Mouse (Mus musculus): ENCODE measurements around the gene Tcea3. TPM values are rescaled to one million over a fixed set of nuclear protein-coding genes. Genes with fewer than 3 reads are reported as not detected.

Tcea3 gene
- polyA plus RNA-seq, 1 experiment from 2014 or later, result 22.9 TPM

DNA sequence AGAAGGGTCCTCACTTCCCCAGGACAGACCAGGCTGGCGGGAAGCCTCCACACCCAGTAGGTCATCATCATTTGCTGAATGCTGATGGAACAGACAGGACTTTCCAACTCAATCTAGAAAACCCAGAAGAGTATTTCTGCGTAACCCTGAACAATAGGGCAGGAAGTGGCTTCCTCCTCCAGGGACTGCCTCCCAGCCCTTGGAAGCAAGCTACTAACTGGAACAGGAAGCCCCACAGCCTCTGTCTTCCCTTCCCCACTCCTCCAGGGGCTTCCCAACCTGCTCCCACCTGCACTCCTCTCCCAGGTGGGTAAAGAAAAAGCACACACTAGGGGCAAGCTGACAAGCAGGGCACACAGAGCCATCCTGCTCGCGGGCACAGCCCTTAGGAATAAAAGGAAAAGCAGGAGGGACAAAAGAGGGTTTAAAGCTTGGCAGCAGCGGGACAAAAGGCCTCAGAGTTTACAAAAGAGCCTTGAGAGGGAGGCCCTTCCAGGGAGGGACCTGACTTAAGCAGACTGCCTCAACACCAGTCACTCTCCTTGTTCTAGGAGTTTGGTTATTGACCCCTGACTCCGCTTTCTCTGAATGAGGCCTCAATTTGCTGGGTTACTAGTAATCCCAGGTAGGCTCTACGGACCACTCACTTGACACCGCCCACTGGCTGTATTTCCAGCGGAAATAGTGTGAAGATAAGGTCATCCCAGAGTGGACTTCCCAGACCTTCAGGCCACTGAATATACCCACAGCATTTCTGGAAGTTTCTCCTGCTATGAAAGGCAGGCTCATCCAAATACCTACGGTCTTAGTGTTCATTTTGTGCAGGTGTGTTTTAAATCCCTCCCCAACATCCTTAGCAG lies 35.3 kb downstream of the Tcea3 start:
- H3K36me3 ChIP-seq (ENCODE audit: control insufficient read depth, insufficient read depth, low read length), result peaks cover 5% of the 10 kb centered on the region
- peak overlapping the region; percentile 64 for H3K9ac ChIP-seq (ENCODE audit: low read length)
- 29% methylated on average over 10 of the region's 10 CpGs for whole genome bisulfite sequencing
- no peak for ATAC-seq (ENCODE audit: low read depth)
- no peaks in the 10 kb centered on the region for H3K27me3 ChIP-seq (ENCODE audit: control insufficient read depth, insufficient read depth, low read depth, low read length)
- H3K4me2 ChIP-seq (ENCODE audit: low read depth, low read length), result peak overlapping the region; percentile 35
- H3K4me3 ChIP-seq (ENCODE audit: low read length), result no peak overlapping the region; the same call in 1 of the 2 replicates
- H3K9me3 ChIP-seq (ENCODE audit: control insufficient read depth, low read length), result no peaks in the 10 kb centered on the region
- peaks cover 35% of the 10 kb centered on the region for H3K4me1 ChIP-seq (replicated peaks; ENCODE audit: control insufficient read depth, insufficient read depth, low read length)
- H3K27ac ChIP-seq (ENCODE audit: low read length), result peak overlapping the region; percentile 99

DNA sequence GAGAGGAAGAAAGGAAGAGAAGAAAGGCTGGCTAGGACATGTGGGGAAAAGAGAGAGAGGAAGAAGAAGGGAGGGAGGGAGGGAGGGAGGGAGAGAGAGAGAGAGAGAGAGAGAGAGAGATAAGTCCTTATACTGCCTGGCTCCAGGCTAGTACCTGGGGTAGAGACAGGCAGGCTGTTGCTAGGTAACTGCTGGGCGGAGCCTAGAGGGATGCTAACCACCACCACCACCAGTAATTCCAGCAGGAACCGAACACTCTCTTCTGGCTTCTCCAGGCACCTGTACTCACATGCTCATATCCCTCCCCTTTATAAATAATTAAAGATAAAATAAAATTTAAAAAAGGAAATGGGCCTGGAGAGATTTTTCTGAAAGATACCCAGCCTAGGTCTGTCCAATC lies 36.3 kb downstream of the Tcea3 start:
- Histone ChIP-seq H3K27ac (ENCODE audit: low read length) (peak overlapping the region; percentile 99), H3K4me2 (ENCODE audit: low read depth, low read length) (peak overlapping the region; percentile 86; the same call in 1 of the 2 replicates), H3K4me1 (replicated peaks; ENCODE audit: control insufficient read depth, insufficient read depth, low read length) (peaks cover 35% of the 10 kb centered on the region), H3K4me3 (ENCODE audit: low read length) (no peak overlapping the region), H3K9ac (ENCODE audit: low read length) (no peak overlapping the region; the same call in 1 of the 2 replicates), H3K27me3 (ENCODE audit: control insufficient read depth, insufficient read depth, low read depth, low read length) (no peaks in the 10 kb centered on the region), H3K36me3 (ENCODE audit: control insufficient read depth, insufficient read depth, low read length) (peaks cover 13% of the 10 kb centered on the region), H3K9me3 (ENCODE audit: control insufficient read depth, low read length) (peaks cover 3% of the 10 kb centered on the region; the same call in 1 of the 2 replicates)
- no peak for ATAC-seq (ENCODE audit: low read depth)
- 34% methylated on average over 2 of the region's 2 CpGs for WGBS

DNA sequence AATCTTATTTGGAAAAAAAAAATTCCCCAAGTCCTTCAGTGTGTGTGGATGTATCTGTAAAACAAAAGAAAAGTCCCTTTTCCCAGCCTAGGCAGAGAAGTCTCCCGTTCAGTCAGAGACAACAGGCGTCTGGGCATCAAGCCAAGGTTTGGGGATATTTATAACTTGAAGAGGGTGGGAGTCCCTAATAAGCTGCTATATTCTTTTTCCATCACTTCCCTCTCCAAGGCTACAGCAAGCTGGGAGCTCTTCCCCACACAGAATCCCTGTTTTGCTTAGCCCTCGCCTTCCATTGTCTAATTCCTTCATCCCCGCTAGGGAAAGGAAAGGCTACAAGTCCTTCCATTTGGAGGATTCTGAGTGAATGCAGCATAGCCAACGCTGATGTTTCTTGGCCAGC lies 36.9 kb downstream of the Tcea3 start, which contains the start of gene Zfp46:
Gene Zfp46 (plus strand): TSS at position 229 of the 400 bp plus-strand sequence.
- Histone ChIP-seq H3K4me2 (ENCODE audit: low read depth, low read length) (peak within 1 kb of the TSS; percentile 86), H3K27ac (ENCODE audit: low read length) (peak within 1 kb of the TSS; percentile 99), H3K9ac (ENCODE audit: low read length) (peak within 1 kb of the TSS; percentile 77), H3K4me1 (replicated peaks; ENCODE audit: control insufficient read depth, insufficient read depth, low read length) (peaks cover 35% of the 10 kb centered on the region), H3K36me3 (ENCODE audit: control insufficient read depth, insufficient read depth, low read length) (peaks cover 19% of the 10 kb centered on the region), H3K9me3 (ENCODE audit: control insufficient read depth, low read length) (peaks cover 3% of the 10 kb centered on the region; the same call in 1 of the 2 replicates), H3K4me3 (ENCODE audit: low read length) (peak within 1 kb of the TSS; percentile 61), H3K27me3 (ENCODE audit: control insufficient read depth, insufficient read depth, low read depth, low read length) (no peaks in the 10 kb centered on the region)
- WGBS, result 17% methylated on average over 5 of the region's 5 CpGs
- peak; percentile 50 for ATAC-seq (ENCODE audit: low read depth)

DNA sequence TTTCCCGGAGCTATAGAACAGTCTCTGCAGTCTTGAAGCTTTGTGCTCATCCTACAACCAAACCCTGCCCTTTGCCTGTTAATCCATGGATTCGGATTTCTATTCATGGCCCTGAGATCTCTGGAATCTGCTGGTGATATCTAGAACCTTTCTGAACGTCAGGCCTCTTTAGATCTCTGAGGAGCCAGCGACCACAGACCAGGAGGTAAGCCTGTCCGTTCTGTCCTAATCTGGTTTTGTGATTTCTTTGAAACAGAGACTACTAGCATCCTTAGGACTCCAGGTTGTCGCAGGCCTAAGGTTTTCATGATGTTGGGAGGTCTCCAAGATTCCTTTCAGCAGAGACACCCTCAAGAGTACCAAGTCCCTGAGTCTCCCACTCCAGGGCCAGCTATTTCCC lies 37.4 kb downstream of the Tcea3 start:
- 0 out of 2 replicates have a peak, but pooled peaks have one; percentile 0 for ATAC-seq (ENCODE audit: low read depth)
- peaks cover 24% of the 10 kb centered on the region for H3K36me3 ChIP-seq (ENCODE audit: control insufficient read depth, insufficient read depth, low read length)
- H3K9me3 ChIP-seq (ENCODE audit: control insufficient read depth, low read length), result peaks cover 3% of the 10 kb centered on the region; the same call in 1 of the 2 replicates
- H3K4me1 ChIP-seq (replicated peaks; ENCODE audit: control insufficient read depth, insufficient read depth, low read length), result peaks cover 35% of the 10 kb centered on the region
- no peaks in the 10 kb centered on the region for H3K27me3 ChIP-seq (ENCODE audit: control insufficient read depth, insufficient read depth, low read depth, low read length)
- peak overlapping the region; percentile 86 for H3K4me2 ChIP-seq (ENCODE audit: low read depth, low read length)
- peak overlapping the region; percentile 77 for H3K9ac ChIP-seq (ENCODE audit: low read length)
- peak overlapping the region; percentile 99 for H3K27ac ChIP-seq (ENCODE audit: low read length)
- H3K4me3 ChIP-seq (ENCODE audit: low read length), result peak overlapping the region; percentile 61
- 16% methylated on average over 6 of the region's 6 CpGs for WGBS

DNA sequence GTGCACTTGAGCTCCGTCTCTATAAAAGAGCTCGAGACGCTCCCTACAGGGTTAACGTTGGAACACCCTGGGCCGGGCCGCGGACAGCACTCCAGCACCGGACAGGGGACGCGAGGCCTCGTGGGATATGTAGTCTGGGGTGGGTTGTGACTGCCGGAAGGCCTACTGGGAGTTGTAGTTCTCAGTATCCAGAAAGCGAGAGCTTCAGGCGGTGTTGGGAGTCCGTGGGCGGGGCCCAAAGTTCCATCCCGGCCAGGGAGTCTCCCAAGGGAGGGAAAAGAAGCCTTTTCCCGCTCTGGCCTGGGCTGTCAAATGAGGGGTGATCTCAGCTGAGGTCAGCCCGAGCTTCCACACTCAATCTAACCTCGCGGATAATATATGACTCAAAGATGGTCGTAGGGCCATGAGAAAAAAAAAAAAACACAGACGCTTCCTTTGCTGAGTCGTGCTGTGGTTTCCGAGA lies 37.9 kb downstream of the Tcea3 start:
- peak overlapping the region; percentile 99 for H3K27ac ChIP-seq (ENCODE audit: low read length)
- H3K36me3 ChIP-seq (ENCODE audit: control insufficient read depth, insufficient read depth, low read length), result peaks cover 28% of the 10 kb centered on the region
- peak overlapping the region; percentile 86 for H3K4me2 ChIP-seq (ENCODE audit: low read depth, low read length)
- WGBS, result under 1% methylated on average over 25 of the region's 25 CpGs
- peak overlapping the region; percentile 77 for H3K9ac ChIP-seq (ENCODE audit: low read length)
- peaks cover 35% of the 10 kb centered on the region for H3K4me1 ChIP-seq (replicated peaks; ENCODE audit: control insufficient read depth, insufficient read depth, low read length)
- ATAC-seq (ENCODE audit: low read depth), result peak; percentile 95
- H3K27me3 ChIP-seq (ENCODE audit: control insufficient read depth, insufficient read depth, low read depth, low read length), result no peaks in the 10 kb centered on the region
- peaks cover 3% of the 10 kb centered on the region; the same call in 1 of the 2 replicates for H3K9me3 ChIP-seq (ENCODE audit: control insufficient read depth, low read length)
- peak overlapping the region; percentile 61 for H3K4me3 ChIP-seq (ENCODE audit: low read length)

DNA sequence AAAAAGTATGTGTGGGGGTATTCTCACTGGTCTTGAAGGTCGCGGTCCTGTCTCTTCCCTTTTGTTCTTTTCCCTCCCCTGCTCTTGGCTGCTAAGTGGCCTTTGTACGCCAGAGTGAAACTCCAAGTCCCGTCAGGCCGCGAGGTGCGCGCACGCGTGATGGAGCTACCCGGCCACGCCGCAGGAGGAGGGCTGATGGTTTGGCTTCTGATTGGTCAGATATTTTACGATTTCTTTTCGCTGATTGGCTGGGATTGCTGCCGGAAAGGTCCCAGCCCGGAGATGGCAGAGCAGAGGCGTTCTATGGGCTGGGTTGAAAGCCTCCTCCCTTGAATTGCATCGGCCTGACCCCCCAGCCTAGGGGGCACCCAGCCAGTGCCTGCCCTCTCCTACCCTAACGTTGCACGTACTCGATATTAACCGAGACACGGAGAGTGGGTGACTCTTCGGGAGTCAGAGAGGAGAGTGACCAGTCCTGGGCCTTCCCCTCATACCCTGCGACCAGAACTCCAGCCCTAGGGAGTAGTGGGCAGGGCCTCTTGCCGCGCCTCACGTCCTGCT lies 38.4 kb downstream of the Tcea3 start:
- peak; percentile 86 for ATAC-seq (ENCODE audit: low read depth)
- Histone ChIP-seq H3K9ac (ENCODE audit: low read length) (peak overlapping the region; percentile 78), H3K27ac (ENCODE audit: low read length) (peak overlapping the region; percentile 99), H3K27me3 (ENCODE audit: control insufficient read depth, insufficient read depth, low read depth, low read length) (no peaks in the 10 kb centered on the region), H3K4me1 (replicated peaks; ENCODE audit: control insufficient read depth, insufficient read depth, low read length) (peaks cover 35% of the 10 kb centered on the region), H3K36me3 (ENCODE audit: control insufficient read depth, insufficient read depth, low read length) (peaks cover 34% of the 10 kb centered on the region), H3K4me3 (ENCODE audit: low read length) (peak overlapping the region; percentile 61), H3K9me3 (ENCODE audit: control insufficient read depth, low read length) (peaks cover 3% of the 10 kb centered on the region; the same call in 1 of the 2 replicates), H3K4me2 (ENCODE audit: low read depth, low read length) (peak overlapping the region; percentile 86)
- 0% methylated on average over 29 of the region's 29 CpGs for whole genome bisulfite sequencing

DNA sequence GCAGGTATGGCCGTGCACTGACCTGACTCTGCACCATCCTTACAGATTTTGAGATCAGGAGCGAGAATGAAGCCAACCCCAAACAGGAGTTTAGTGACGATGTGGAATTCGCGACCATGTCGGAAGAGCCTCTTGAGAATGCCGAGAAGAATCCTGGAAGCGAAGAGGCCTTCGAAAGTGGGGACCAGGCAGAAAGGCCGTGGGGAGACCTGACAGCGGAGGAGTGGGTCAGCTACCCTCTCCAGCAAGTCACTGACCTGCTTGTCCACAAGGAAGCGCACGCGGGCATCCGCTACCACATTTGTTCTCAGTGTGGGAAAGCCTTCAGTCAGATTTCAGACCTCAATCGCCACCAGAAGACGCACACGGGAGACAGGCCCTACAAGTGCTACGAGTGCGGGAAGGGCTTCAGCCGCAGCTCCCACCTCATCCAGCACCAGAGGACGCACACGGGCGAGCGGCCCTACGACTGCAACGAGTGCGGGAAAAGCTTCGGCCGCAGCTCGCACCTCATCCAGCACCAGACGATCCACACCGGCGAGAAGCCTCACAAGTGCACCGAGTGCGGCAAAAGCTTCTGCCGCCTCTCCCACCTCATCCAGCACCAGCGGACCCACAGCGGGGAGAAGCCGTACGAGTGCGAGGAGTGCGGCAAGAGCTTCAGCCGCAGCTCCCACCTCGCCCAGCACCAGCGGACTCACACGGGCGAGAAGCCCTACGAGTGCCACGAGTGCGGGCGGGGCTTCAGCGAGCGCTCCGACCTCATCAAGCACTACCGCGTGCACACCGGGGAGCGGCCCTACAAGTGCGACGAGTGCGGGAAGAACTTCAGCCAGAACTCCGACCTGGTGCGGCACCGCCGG lies 42.6 kb downstream of the Tcea3 start:
- Histone ChIP-seq H3K9me3 (ENCODE audit: control insufficient read depth, low read length) (peaks cover 3% of the 10 kb centered on the region; the same call in 1 of the 2 replicates), H3K4me3 (ENCODE audit: low read length) (no peak overlapping the region), H3K36me3 (ENCODE audit: control insufficient read depth, insufficient read depth, low read length) (peaks cover 55% of the 10 kb centered on the region), H3K9ac (ENCODE audit: low read length) (no peak overlapping the region), H3K4me2 (ENCODE audit: low read depth, low read length) (no peak overlapping the region), H3K27me3 (ENCODE audit: control insufficient read depth, insufficient read depth, low read depth, low read length) (no peaks in the 10 kb centered on the region), H3K4me1 (replicated peaks; ENCODE audit: control insufficient read depth, insufficient read depth, low read length) (peaks cover 12% of the 10 kb centered on the region), H3K27ac (ENCODE audit: low read length) (no peak overlapping the region)
- no peak for ATAC-seq (ENCODE audit: low read depth)
- 60% methylated on average over 66 of the region's 66 CpGs for WGBS

DNA sequence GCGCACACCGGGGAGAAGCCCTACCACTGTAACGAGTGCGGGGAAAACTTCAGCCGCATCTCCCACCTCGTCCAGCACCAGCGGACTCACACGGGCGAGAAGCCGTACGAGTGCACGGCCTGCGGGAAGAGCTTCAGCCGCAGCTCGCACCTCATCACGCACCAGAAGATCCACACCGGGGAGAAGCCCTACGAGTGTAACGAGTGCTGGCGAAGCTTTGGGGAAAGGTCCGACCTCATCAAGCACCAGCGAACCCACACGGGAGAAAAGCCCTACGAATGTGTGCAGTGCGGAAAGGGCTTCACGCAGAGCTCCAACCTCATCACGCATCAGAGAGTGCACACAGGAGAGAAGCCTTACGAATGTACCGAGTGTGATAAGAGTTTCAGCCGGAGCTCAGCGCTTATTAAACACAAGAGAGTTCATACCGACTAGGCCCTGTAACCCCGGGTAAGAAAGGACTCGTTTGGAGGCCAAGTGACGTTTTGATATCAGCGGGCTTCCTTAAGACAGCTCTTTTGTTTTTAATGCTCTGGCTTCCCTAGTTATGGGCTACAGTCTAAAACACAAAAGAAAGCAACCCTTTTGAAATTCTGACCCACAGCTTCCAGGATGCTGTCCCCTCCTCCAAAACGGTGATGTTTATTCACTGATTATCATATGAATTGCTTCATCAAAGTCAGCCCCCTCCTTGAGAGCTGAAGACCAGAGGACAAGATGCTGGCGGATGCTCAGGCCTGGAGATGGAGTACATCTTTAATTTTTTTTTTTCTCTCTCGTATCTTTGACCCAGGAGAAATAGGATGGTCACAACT lies 43.5 kb downstream of the Tcea3 start:
- no peak for ATAC-seq (ENCODE audit: low read depth)
- 72% methylated on average over 39 of the region's 39 CpGs for WGBS
- H3K27ac ChIP-seq (ENCODE audit: low read length), result no peak overlapping the region

More for the DNA sequence above, 43.5 kb downstream of the Tcea3 start:
- Histone ChIP-seq H3K4me3 (ENCODE audit: low read length) (no peak overlapping the region), H3K4me2 (ENCODE audit: low read depth, low read length) (no peak overlapping the region), H3K9me3 (ENCODE audit: control insufficient read depth, low read length) (peaks cover 3% of the 10 kb centered on the region; the same call in 1 of the 2 replicates), H3K4me1 (replicated peaks; ENCODE audit: control insufficient read depth, insufficient read depth, low read length) (peaks cover 12% of the 10 kb centered on the region), H3K27me3 (ENCODE audit: control insufficient read depth, insufficient read depth, low read depth, low read length) (no peaks in the 10 kb centered on the region), H3K9ac (ENCODE audit: low read length) (no peak overlapping the region), H3K36me3 (ENCODE audit: control insufficient read depth, insufficient read depth, low read length) (peaks cover 56% of the 10 kb centered on the region)

Measured in lung, embryonic 16.5 days (tissue).